Mouse (Mus musculus) gastrocnemius, postnatal 4 days (tissue): ENCODE measurements around the gene Wfs1. TPM values are rescaled to one million over a fixed set of nuclear protein-coding genes. Genes with fewer than 3 reads are reported as not detected.
"Not testable (repeated sequence)": the region's sequence is repeated elsewhere in the genome, so short reads cannot be mapped to it uniquely, and the experiment has no call there.

Experiments used
- DNase-seq, 2 experiments: peaks; one replicate each; pipeline ENCODE4 v3.0.0; 2021 to 2022; ENCODE audit warnings: low spot score in 2 of 2, mixed read lengths in 2 of 2
- long read RNA-seq, 2 experiments: library from polyadenylated mRNA; stranded (forward); transcript quantifications; one replicate each; pipeline ENCODE4 v2.0.0; 2021
- total RNA-seq, 2 experiments: library from RNA; stranded (reverse); gene quantifications; 2 replicates each; pipeline ENCODE4 v1.2.3; 2021

Gene Wfs1
- total RNA-seq = 10 to 100 TPM; 22.2 TPM
- long read RNA-seq, experiment 1, transcript Wfs1-201 (8 exons, 3,787 nt) = major isoform, 43 of 58 reads
- long read RNA-seq, experiment 1, partial matches to known transcripts = 4 of 58 reads
- long read RNA-seq, experiment 1, other reads (novel, unspliced or antisense) = 11 of 58 reads
- long read RNA-seq, experiment 2, transcript Wfs1-201 (8 exons, 3,787 nt) = major isoform, 42 of 67 reads
- long read RNA-seq, experiment 2, partial matches to known transcripts = 11 of 67 reads
- long read RNA-seq, experiment 2, other reads (novel, unspliced or antisense) = 14 of 67 reads

- DNase-seq = peak; percentile 92 to 97
Observed at GRCm38 (mm10) chr5:36988781-36989624, at the start of gene Wfs1. Wfs1 (minus strand) TSS chr5:36989205.

DNA sequence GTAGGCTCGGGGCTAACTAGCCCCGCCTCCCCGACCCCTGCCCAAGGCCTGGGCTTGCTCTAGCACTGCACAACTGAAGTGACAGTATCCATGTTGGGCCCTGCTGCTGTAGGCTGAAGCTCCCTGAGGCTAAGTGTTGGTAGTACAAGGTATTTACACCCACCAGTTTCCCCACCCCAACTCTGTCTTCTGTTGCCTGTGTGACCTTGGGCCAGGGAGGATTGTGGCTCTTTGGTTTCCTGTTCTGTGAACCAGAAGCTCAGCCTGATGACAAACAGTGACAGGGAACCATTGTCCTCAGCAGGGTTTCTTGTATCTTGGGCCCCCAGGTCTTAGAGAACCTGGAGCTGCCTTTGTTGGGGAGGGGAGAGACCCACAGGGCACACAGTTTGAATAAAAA lies 47.9 kb upstream of the Wfs1 start:
- no peak for DNase-seq

GRCm38 (mm10) chr5:37035896-37036295 lies 46.9 kb upstream of the Wfs1 start:
- no peak for DNase-seq

GRCm38 (mm10) chr5:37035192-37035591 lies 46.2 kb upstream of the Wfs1 start:
- DNase-seq = no peak

GRCm38 (mm10) chr5:37030753-37031152 lies 41.7 kb upstream of the Wfs1 start:
- DNase-seq = no peak

DNA sequence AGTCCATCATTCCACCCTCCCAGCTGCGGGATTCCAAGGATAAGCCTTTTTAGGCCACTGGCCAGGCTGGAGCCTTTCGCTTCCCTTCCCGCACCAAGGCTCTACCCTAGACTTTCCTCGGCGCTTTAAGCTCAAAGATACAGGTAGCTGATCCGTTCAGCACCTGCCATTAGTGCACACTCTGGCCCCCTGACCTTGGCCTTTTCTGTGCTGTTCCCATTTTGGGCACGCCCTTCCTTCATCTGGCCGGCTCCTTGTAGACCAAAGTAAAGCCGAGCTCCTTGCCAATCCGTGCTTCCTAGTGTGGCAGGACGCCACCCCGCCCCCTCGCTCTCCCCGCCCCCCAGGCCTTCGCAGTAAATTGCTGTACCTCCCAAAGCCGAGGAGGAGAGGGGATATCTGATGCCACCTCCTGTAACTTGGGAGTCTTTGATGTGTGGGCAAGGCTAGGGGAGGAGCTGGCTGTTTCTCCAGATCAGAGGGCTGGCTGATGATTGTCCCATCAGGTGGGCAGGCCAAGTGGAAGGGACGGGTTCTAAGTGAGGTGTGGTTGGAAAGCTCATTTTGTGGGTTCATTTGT lies 40.4 kb upstream of the Wfs1 start:
- DNase-seq = no peak

DNA sequence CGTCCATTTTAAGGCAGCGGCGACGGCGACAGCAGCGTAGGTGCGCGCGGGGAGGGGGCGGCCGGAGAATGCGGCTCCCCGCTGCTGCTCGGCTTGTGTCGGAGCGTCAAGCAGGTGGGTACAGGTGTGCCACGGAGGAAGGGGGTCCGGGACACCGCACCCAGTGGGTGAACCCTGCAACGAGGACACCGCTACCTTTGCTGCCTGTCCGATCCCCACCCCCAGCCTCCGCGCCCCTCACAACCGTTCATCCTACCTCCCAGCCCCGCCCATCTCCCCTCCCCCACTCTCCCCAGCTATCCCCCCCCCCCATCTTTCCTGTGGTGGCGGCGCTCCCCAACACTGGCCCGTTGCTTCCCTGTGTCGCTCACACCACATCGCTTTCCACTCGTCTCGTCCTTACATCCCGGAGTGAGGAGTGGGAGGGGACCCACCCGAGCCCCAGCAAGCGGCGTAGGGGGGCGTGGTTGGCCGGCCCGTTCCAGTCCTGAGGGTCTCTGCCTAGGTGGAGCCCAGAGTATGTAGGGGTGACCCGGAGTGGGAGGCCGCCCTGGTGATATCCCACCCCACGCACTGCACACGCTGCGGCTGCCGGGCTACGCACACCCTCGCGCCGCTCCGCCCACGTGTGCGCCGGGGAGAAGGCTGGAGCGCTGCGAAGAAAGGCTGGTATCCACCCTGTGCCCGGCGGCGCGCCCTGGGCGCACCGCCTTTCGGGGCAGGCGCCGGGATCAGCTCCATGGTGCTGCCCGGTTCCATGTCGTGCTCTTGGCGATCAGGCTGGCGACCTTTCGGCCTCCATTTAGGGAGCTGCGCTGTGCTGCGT lies 39.7 kb upstream of the Wfs1 start:
- no peak for DNase-seq

- DNase-seq = peak; percentile 46 to 64
Observed at GRCm38 (mm10) chr5:37028104-37028485, 39.1 kb upstream of the Wfs1 start.

GRCm38 (mm10) chr5:37027701-37028100 lies 38.7 kb upstream of the Wfs1 start:
- DNase-seq = no peak

- no peak for DNase-seq
Observed at GRCm38 (mm10) chr5:37017222-37017621, 28.2 kb upstream of the Wfs1 start.

DNA sequence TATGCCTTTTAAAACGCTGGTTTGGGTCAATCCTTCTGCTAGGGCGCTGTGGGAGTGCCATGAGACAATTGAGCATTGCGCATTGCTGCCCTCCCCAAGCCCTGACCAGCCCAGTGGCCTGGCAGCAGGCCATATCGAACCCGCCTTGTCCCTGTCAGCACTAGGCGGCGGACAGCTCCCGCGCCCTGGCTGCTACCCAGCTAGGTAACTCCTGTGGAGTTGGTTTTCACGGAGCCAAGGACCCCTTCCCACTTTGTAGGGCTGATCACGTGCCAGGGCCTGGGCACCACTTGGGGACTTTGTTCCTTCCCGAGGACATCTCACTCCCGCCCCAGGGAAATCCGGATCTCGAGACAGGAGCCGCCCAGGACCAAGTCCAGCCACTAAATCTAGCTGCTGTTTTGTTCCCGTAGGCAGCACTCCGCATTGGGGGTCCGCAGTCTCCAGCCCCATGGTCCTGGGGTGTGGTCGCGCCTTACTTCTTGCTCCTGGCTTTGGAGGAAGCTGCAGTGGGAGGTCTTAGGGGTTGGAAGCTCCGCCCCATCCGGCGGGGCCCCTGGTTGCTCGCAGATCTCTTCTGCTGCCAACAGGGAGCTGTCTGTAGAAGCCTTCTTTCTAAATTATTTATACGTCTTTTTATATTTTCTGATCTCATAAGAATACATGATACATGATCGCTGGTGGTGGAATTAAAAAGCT lies 26.8 kb upstream of the Wfs1 start:
- no peak for DNase-seq

DNA sequence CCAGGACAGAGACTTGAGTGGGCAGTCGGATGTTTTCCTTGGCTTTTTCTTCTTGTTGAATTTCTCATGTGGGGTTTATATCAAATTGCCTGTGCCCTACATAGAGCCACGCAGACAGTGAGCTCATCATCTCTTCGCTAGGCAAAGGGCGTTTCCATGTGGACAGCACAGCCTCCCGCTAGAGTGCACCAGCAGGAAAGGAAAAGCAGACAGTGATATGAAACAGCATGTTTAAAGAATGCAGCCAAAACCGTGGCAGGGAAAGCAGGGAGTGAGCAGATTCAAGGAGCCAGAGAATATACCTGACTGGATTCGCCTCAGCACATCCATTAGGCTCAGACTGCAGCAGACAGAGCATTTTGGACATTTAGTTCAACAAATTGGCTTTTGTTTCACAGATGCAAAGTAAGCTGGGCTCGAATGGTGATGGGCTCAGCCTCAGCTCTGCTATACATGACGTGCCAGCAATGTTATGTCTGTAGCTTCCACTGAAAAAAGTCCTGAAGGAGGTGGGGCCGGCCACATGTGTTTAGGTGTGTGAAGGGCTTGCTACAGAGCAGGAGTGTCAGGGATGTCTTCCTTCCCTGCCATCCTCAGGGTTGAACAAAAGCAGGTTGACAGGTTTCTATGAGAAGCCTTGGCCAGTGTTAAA lies 21.8 kb upstream of the Wfs1 start:
- DNase-seq = no peak

DNA sequence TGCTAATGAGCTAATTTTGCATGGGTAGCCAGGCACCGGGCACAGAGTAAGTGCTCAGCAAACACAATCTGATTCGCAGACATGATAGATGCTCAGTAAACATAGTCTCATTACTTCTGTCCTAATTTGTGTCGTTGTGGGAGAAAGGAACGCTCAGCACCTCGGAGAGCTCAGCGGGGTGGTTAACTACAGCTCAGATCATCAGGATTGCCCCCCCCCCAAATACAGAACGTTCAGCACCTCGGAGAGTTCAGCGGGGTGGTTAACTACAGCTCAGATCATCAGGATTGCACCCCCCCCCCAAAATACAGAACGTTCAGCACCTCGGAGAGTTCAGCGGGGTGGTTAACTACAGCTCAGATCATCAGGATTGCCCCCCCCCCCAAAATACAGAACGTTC lies 20.8 kb upstream of the Wfs1 start:
- DNase-seq = not testable (repeated sequence)

GRCm38 (mm10) chr5:37002001-37002400 lies 13.0 kb upstream of the Wfs1 start:
- peak; percentile 44 to 59 for DNase-seq

DNA sequence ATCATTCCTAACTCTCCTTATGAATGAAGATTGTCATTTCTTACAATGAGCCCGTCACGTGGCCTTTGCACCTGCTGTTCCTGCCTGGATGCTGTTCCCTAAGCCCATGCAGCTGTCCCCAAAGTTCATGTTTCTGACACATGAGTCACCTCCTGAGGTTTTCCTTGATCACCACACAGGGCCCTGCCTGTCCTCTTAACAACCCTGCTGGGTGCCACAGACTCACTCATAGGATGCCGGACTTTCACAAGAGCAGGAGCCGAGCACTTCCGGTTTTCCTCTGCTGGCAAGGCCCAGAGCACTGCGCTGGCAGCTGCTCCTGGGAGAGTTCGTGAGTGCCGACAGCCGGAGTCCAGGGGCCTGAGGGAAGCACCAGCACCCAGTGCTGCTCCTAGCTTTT lies 12.0 kb upstream of the Wfs1 start:
- DNase-seq = no peak

DNA sequence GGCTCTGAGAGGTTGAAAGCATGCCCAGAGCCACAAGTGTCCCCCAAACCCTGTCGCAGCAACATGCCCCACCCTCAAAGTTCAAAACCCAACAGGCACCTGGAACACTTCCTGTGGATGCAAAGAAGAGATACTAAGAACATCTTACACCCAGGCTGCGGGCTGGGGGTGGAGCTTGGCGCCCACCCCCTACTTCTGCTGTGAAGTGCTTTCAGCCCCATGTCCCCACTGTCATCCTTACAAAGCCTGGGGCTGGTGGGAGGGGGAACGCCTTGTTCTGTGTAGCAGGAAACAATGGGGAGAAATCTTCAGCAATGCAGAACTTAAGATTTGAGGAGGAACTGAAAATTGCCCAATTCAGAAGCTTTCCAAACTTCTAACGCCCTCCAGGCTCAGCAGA lies 9.0 kb upstream of the Wfs1 start:
- no peak for DNase-seq

DNA sequence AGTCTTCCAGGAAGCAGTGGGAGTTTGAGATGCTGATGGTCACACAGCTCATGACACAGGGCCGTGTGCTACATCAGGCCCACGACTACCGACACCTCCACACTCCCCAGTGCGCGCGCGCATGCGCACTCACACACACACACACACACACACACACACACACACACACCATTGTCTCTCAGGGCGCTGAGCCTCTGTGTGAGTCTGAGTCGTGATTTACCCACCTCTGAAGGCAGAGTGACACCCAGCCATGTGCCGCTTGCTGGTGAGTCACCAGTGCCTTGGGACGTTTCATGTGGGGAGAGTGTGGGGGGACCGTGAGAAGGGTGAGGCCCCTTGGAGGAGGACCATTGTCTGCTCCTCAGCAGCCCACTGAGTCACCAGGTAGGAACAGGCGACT lies 7.4 kb upstream of the Wfs1 start:
- no peak for DNase-seq

- DNase-seq = no peak
Observed at GRCm38 (mm10) chr5:36990631-36991350, 1.8 kb upstream of the Wfs1 start.

DNA sequence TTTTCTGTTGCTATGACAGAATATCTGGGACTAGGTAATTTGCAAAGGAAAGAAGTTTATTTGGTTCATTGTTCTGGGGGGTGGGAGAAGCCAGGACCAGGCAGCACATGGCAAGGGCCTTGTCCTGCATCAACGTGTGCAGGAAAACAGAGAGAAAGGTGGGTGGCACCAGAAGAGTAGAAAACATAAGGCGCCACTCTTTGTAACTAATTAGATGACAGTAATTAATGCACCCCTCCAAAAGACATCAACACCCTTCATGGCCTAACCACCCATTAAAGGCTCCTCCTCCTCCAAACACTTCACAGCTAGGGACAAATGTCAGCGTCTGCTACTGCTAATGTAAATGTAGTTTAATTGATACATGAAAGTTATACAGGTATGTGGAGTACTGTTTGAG lies 1.2 kb upstream of the Wfs1 start:
- no peak for DNase-seq

DNA sequence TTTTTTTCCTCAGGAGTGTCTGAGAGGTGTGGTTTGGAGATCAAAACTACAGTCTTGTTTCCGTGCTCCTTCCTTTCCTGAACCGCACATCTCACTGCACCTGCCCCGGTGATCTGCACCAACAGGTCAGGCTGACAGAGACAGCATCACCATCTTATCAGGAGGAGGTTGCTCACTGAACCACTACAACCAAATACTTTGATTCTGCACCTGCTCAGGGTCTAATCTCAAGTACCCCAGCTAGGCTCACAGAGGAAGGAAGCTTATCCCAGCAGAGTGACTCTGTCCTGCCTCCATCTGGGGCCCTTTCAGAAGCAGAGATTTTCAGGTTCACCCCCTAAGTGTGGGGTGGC lies 596 bp upstream of the Wfs1 start:
- no peak for DNase-seq
